Mouse (Mus musculus): ENCODE measurements around the gene Nxn.

- no peak for TF ChIP-seq CTCF (IDR thresholded peaks at IDR 0.05; ENCODE audit: borderline replicate concordance, insufficient read depth, low read length)
- no peak for TF ChIP-seq POLR2A (IDR thresholded peaks at IDR 0.05; ENCODE audit: low read depth, low read length)
Measured at GRCm38 (mm10) chr11:76384307-76384706, 14.6 kb downstream of the Nxn start.

All from embryonic fibroblast, embryonic 13.5 days (primary cell).